In genomic region chr4:64078029-64078619, GRCm38 (mm10) we compare ENCODE assay signal across 8 mouse cellular contexts. TPM values are rescaled to one million over a fixed set of nuclear protein-coding genes. Genes with fewer than 3 reads are reported as not detected.
A peak's percentile ranks its signal among the peaks of the same experiment; 100 is the strongest.
DNase-seq lines count a peak whose midpoint lies in the region; ATAC-seq and TF ChIP-seq lines count a peak whose summit lies in the region.

No protein-coding gene starts in this region.

- no peak overlapping the region for H3K4me3 ChIP-seq in liver, adult 2 months (ENCODE audit: insufficient read depth, low read depth, low read length)
- no peak overlapping the region for H3K4me3 ChIP-seq in liver, postnatal 0 days (ENCODE audit: low read depth, low read length)
- H3K4me3 ChIP-seq in stomach, embryonic 14.5 days (ENCODE audit: low read depth, low read length): no peak overlapping the region

- H3K79me2 ChIP-seq in liver, adult 2 months (ENCODE audit: control insufficient read depth, insufficient read depth, low read length): no peaks in the 10 kb centered on the region

- H3K27ac ChIP-seq in liver, adult 2 months (replicated peaks; ENCODE audit: insufficient read depth, low read depth, low read length): no peak overlapping the region
- H3K27ac ChIP-seq in liver, postnatal 0 days (ENCODE audit: low read depth): no peak overlapping the region
- no peak overlapping the region for H3K27ac ChIP-seq in stomach, embryonic 14.5 days (ENCODE audit: low read length)

- no peaks in the 10 kb centered on the region for H3K4me1 ChIP-seq in liver, adult 2 months (ENCODE audit: control insufficient read depth, insufficient read depth, low read length)
- no peaks in the 10 kb centered on the region for H3K4me1 ChIP-seq in liver, postnatal 0 days (ENCODE audit: insufficient read depth)
- 0 out of 2 replicates have a peak, but pooled peaks cover 3% of the 10 kb centered on the region for H3K4me1 ChIP-seq in stomach, embryonic 14.5 days (ENCODE audit: control insufficient read depth, insufficient read depth, low read length)

- no peak overlapping the region for H3K9ac ChIP-seq in liver, adult 2 months (ENCODE audit: low read depth, low read length)
- H3K9ac ChIP-seq in liver, postnatal 0 days (replicated peaks): no peak overlapping the region
- H3K9ac ChIP-seq in stomach, embryonic 14.5 days (replicated peaks; ENCODE audit: low read depth, low read length): no peak overlapping the region

- intact Hi-C loops in heart, postnatal 25 days (cut with DNase I): no loop called here

- H3K4me2 ChIP-seq in liver, postnatal 0 days (ENCODE audit: low read depth, low read length): no peak overlapping the region
- H3K4me2 ChIP-seq in stomach, embryonic 14.5 days (replicated peaks; ENCODE audit: low read depth, low read length): no peak overlapping the region

- WGBS in liver, adult 2 months: 79% methylated on average over 2 of the region's 2 CpGs
- WGBS in liver, postnatal 0 days (ENCODE audit: insufficient replicate concordance): 69% methylated on average over 2 of the region's 2 CpGs
- 55% methylated on average over 2 of the region's 2 CpGs for WGBS in stomach, embryonic 14.5 days

- H3K9me3 ChIP-seq in liver, postnatal 0 days (ENCODE audit: low read length): no peaks in the 10 kb centered on the region
- H3K9me3 ChIP-seq in stomach, embryonic 14.5 days (ENCODE audit: control insufficient read depth, low read depth, low read length): no peaks in the 10 kb centered on the region

- peak; percentile 20 to 76 for DNase-seq in adrenal gland, adult (ENCODE audit: inconsistent age in 2 of 2, low spot score in 1 of 2)
- DNase-seq in adrenal gland, postnatal 4 days (ENCODE audit: low spot score in 2 of 2): no peak
- DNase-seq in liver, adult 2 months (ENCODE audit: extremely low read depth, low read depth, low spot score): peak; percentile 19
- no peak for DNase-seq in liver, postnatal 0 days
- peak; percentile 47 for DNase-seq in heart, postnatal 25 days (ENCODE audit: low spot score)

- TF ChIP-seq POLR2A in liver, adult 2 months (IDR thresholded peaks at IDR 0.05; ENCODE audit: extremely low read depth, insufficient read depth, low read length): no peak

- no peak for TF ChIP-seq CTCF in liver, adult 2 months (IDR thresholded peaks at IDR 0.05; ENCODE audit: low read depth, low read length)
- no peak for TF ChIP-seq CTCF in liver, postnatal 0 days (IDR thresholded peaks at IDR 0.05; ENCODE audit: low read depth)

- ATAC-seq in liver, postnatal 0 days: no peak
- peak; percentile 46; the same call in 1 of the 2 replicates for ATAC-seq in stomach, embryonic 14.5 days (ENCODE audit: insufficient number of reproducible peaks, insufficient read depth, low FRiP score, low read depth)
- no peak for ATAC-seq in erythroblast, adult 5-6 weeks (replicated peaks; ENCODE audit: low FRiP score, poor library complexity, severe bottlenecking)
- ATAC-seq in frontal cortex, adult (ENCODE audit: low TSS enrichment): no peak

- H3K27me3 ChIP-seq in liver, adult 2 months (ENCODE audit: control insufficient read depth, insufficient read depth, low read length): no peaks in the 10 kb centered on the region
- H3K27me3 ChIP-seq in liver, postnatal 0 days (ENCODE audit: insufficient read depth, low read length): no peaks in the 10 kb centered on the region
- H3K27me3 ChIP-seq in stomach, embryonic 14.5 days (ENCODE audit: control insufficient read depth, insufficient read depth, low read length): no peaks in the 10 kb centered on the region

- no peak for TF ChIP-seq EP300 in liver, postnatal 0 days (IDR thresholded peaks at IDR 0.05; ENCODE audit: low read depth)

- no peaks in the 10 kb centered on the region for H3K36me3 ChIP-seq in liver, adult 2 months (ENCODE audit: control insufficient read depth, insufficient read depth, low read length)
- H3K36me3 ChIP-seq in liver, postnatal 0 days (replicated peaks; ENCODE audit: insufficient read depth, low read length): no peaks in the 10 kb centered on the region
- H3K36me3 ChIP-seq in stomach, embryonic 14.5 days (ENCODE audit: control insufficient read depth, insufficient read depth, low read length): no peaks in the 10 kb centered on the region

RNA-seq across cellular contexts. Expression of gene Tnc, which starts 31.3 kb away (rescaled TPM):
- total RNA-seq in adrenal gland, postnatal 4 days (2021): 10 to 100 TPM; 21.3 to 22.9 TPM
- 0.37 and 0.54 TPM in 2 replicates for total RNA-seq in liver, adult 2 months (2014; rRNA removed)
- 0.24 and 0.27 TPM in 2 replicates for polyA plus RNA-seq in liver, adult 2 months (2012; rRNA removed)
- polyA plus RNA-seq in liver, postnatal 0 days (2015; fragmentation: Nextera tagmentation; extraction: Ambion mirVana): 1.8 and 1.9 TPM in 2 replicates
- 1 to 10 TPM; 1.0 TPM for total RNA-seq in heart, postnatal 25 days (2021)
- 12.3 and 14.3 TPM in 2 replicates for polyA plus RNA-seq in stomach, embryonic 14.5 days (2014; fragmentation: Nextera tagmentation; extraction: Ambion mirVana)
- total RNA-seq in erythroblast, adult 5-6 weeks (2015; ENCODE audit: low replicate concordance): 0.21 and 2.1 TPM in 2 replicates
- total RNA-seq in erythroblast, adult 5-6 weeks (2017; ENCODE audit: low replicate concordance): 0.42 and 1.0 TPM in 2 replicates

Comparison
In these comparisons a context has a peak if more than half of its experiments do, and no peak if none do; other contexts are left out.
1. DNase-seq: peak in adrenal gland, adult (2 of 2), liver, adult 2 months (single experiment) and heart, postnatal 25 days (single experiment); none in adrenal gland, postnatal 4 days (0 of 2) and liver, postnatal 0 days (single experiment).
2. RNA of gene Tnc, which starts 31.3 kb away (total RNA-seq): 21.3 to 22.9 TPM in adrenal gland, postnatal 4 days; 0.21 to 2.1 TPM in erythroblast, adult 5-6 weeks, 1.0 TPM in heart, postnatal 25 days and 0.37 to 0.54 TPM in liver, adult 2 months; every median in the first group is over 4 times any median in the second.